Mouse (Mus musculus): ENCODE data around the gene Spink8.

The Spink8 gene

GRCm38 (mm10) chr9:109870983-109871572, 59.0 kb downstream of the Spink8 start:
- no peak for DNase-seq (ENCODE audit: low spot score in 2 of 2)

- DNase-seq (ENCODE audit: low spot score in 2 of 2), result peak; percentile 97
Measured at GRCm38 (mm10) chr9:109874797-109875691, 63.0 kb downstream of the Spink8 start, which contains the start of gene Cdc25a. Gene Cdc25a (plus strand): TSS chr9:109875579.

- peak; percentile 66 to 82 for DNase-seq (ENCODE audit: low spot score in 2 of 2)
Measured at GRCm38 (mm10) chr9:109875695-109876601, 63.9 kb downstream of the Spink8 start.
